Mouse (Mus musculus) urinary bladder, postnatal 4 days (tissue): ENCODE results near the gene Edc3.
A peak's percentile ranks its signal among the peaks of the same experiment; 100 is the strongest.

ENCODE experiments used
- DNase-seq, 2 experiments: peaks; one replicate each; pipeline ENCODE4 v3.0.0; 2021 to 2022; ENCODE audit warnings: low spot score in 2 of 2

Gene Edc3

GRCm38 (mm10) chr9:57708068-57708719, at the start of gene Edc3:
Gene Edc3, plus strand, starts transcription at chr9:57708540.
- peak; percentile 87 to 95 for DNase-seq

DNA sequence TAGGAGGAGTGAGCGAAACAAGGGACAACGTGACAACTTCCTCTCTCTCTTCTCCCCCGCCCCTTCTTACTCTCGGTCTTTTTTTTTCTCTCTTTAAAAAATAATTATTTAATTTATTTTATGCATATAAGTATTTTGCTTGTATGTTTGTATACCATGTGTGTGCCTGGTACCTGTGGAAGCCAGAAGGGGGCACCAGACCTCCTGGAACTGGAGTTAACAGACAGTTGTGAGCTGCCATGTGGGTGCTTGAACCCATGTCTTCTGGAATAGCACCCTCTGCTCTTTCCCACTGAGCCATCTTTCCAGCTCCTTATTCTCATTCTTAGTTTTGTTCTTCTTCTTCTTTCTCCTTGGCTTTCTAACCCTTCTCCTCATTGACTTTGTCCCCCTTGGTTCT, 49.4 kb upstream of the Edc3 start:
- DNase-seq, result no peak

GRCm38 (mm10) chr9:57659774-57660173, 48.6 kb upstream of the Edc3 start:
- DNase-seq, result peak in 1 of 2 experiments; percentile 51

DNA sequence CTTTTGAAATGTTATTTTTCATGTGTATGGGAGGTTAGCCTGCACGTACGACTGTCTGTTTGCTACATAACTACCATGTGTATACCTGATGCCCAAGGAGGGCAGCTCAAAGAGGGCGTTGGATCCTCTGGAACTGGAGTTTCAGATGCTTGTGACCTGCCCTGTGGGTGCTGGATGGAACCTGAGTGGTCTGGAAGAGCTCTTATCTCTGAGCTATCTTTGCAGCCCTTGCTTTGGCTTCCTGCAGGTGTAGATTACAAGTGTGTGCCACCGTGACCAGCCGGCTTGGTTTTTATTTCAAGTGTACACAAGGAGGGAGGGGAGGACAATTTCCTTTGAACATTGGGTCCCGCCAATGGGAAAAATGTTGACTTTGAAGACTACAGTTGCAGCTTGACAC, 47.8 kb upstream of the Edc3 start:
- no peak for DNase-seq

- no peak for DNase-seq
Measured at GRCm38 (mm10) chr9:57661552-57661951, 46.8 kb upstream of the Edc3 start.

DNA sequence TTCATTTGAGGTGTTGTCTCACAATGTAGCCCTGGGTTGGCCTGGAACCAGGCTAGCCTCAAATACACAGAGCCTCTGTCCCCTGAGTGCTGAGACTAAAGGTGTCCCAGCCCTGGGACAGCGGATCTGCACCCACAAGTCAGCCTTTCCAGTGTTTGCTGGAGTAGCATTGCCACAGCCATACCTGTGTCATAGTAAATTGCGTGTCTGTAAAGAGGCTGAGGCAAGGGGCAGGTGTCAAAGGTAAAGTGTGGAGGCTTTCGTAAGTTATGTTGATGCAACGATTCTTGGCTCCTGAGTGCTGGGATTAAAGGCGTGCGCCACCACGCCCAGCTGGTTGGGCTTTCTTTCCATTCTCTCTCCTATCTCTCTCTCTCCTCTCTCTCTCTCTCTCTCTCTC, 43.7 kb upstream of the Edc3 start:
- no peak for DNase-seq

DNA sequence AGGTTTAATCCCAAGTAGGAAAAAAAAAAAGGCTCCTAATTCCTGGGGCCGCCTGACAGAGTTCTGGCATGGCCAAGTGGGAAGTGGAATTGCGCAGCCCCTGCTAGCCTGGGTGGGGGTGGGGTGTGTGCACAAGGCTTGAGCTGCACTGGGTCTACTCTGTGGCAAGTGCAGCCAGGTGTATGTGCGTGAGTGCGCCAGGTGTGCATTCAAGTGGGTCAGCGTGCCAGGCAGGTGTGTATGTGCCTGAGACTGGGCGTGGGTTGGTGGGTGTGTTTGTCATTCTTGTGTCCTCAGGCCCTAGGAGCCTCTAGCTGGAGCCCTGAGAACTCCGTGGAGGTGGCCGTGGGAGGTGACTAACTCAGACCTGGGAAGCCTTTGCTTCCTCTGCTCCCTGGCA, 41.8 kb upstream of the Edc3 start:
- no peak for DNase-seq

- DNase-seq, result no peak
Measured at GRCm38 (mm10) chr9:57667136-57667535, 41.2 kb upstream of the Edc3 start.

GRCm38 (mm10) chr9:57667817-57668216, 40.5 kb upstream of the Edc3 start:
- no peak for DNase-seq

DNA sequence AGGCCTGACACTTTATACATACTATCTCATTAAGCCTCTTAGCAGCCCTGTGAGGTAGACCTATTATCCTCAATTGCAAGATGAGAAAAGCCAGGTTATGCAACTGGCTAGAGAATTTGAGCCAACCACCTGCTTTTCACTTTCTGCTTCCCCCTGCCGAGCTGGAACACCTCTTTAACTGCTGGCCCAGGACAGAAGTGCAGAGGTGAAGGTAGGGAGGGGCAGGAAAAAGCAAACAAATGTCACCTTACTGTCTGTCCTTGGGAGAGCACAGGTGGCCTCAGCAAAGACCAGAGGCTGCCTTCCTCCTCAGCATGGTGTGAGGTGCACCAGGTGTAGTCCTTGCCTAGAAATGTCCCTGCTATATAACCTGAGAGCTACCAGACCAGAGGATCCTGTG, 40.1 kb upstream of the Edc3 start:
- no peak for DNase-seq

DNA sequence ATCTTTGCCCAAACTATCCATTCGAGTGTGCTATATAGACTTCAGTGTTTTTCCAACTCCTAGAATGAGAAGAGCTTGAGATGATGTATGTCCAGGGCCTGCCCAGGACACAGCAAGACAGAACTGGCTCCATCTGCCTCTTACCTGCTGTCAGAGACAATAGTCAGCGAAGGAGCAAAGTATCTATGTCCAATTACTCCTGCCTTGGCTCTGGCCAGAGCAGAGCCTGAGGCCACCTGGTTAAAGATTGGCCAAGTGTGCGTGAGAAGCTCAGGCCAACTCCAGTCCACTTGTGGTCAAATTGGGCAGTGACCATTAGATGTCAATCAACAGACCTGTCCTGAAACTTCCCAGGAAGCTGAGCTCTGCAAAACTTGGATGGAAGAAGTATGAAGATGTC, 38.8 kb upstream of the Edc3 start:
- no peak for DNase-seq

GRCm38 (mm10) chr9:57671037-57671436, 37.3 kb upstream of the Edc3 start:
- DNase-seq, result no peak

- no peak for DNase-seq
Measured at GRCm38 (mm10) chr9:57671500-57671899, 36.8 kb upstream of the Edc3 start.

- no peak for DNase-seq
Measured at GRCm38 (mm10) chr9:57681411-57681810, 26.9 kb upstream of the Edc3 start.

- no peak for DNase-seq
Measured at GRCm38 (mm10) chr9:57683520-57683919, 24.8 kb upstream of the Edc3 start, which contains the start of gene Cyp1a2. Gene Cyp1a2, minus strand, starts transcription at chr9:57683703.

- no peak for DNase-seq
Measured at GRCm38 (mm10) chr9:57686011-57686410, 22.3 kb upstream of the Edc3 start.

DNA sequence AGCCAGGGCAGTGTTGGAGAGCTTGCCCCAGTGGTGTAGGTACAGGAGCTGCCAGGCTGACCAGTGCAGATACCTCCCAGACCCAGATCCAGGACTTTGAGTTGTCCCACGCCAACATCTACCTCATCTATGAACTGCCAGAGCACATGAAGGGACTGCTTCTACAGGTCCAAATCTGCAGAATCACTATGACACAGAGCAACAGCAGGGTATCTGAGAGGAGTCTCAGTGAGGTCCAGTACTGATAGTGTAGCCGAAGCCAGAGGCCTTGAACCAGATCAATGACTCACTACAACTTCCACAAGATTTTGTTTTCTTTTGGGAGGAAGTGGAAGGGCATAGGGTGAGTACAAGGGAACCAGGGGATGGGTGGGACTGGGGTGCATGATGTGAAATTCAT, 20.6 kb upstream of the Edc3 start, which contains the start of gene Cyp1a1:
TSS of gene Cyp1a1 (plus strand) at position 178 of the 400 bp plus-strand sequence.
- DNase-seq, result no peak

DNA sequence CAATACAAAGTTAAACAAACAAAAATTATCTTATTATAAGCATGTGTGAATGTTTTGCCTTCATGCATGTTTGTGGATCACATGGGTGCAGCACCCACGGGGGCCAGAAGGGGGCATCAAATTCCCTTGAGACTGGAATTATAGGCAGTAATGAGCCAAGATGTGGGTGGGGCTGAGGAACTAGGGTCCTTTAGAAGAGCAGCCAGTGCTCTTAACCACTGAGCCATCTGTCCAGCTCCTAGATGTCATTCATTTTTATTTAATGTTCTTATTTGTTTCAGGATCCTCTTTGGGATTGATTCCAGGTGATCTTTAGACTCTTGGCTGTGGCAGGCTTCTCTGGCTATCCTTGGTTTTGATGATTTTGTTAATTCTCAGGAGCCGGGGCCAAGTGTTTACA, 20.2 kb upstream of the Edc3 start:
- DNase-seq, result no peak

DNA sequence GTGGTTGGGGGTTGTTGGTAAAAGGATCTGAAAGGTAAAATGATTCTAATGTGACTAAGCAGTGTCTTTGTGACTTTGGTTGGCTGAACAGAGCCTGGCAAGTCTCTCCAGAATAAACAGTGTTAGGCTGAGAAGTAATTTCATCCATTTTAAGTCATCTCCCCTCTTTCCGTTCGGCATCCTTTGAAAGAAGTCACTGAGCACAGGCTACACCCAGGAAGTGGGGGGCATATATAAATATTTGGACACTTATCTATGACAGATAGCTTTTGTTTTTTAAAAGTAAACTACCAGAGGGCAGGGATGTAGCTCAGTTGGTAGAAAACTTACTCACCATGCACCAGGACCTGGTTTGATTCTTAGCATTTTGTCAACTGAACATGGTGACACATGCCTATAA, 19.7 kb upstream of the Edc3 start:
- DNase-seq, result no peak

GRCm38 (mm10) chr9:57694108-57694507, 14.2 kb upstream of the Edc3 start:
- DNase-seq, result no peak

- peak in 1 of 2 experiments; percentile 40 for DNase-seq
Measured at GRCm38 (mm10) chr9:57696380-57697285, 11.7 kb upstream of the Edc3 start.

DNA sequence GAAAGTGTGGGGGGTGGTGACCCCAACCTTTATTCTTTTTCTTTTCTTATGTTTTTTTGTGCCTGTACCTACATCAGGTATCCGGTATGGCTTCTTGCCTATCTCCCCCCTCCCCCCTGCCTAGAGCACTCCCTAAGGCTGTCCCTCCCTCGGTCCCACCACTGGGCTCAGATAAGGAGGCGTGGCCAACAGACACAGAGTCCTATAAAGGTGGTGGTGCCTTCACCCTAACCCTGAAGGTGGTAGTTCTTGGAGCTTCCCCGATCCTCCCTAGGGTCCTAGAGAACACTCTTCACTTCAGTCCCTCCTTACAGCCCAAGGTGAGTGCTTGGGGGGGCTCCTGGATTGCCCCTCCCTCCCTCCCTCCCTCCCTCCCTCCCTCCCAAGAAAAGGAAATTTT, 11.0 kb upstream of the Edc3 start:
- DNase-seq, result no peak
